Mouse (Mus musculus): ENCODE data around the gene Ttc28.

DNA sequence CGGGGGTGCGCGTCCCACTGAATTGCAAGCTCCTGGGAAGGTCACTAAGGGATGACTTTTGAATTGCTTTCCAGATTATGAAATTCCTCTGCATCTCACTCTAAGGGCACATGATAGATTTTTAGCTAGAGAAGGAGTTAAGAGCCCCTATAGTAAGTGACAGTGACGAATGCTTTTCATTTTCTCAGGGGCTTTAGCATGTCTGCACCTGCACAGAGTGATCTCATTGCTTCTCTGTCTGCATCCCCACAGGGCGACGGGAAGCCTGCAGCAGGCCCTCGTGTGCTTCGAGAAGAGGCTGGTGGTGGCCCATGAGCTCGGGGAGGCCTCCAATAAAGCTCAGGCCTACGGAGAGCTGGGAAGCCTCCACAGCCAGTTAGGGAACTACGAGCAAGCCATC, 345.7 kb downstream of the Ttc28 start:
- TF ChIP-seq ZKSCAN1 (IDR thresholded peaks at IDR 0.05; ENCODE audit: low read depth, low read length) (no peak), TAL1 (IDR thresholded peaks at IDR 0.05; ENCODE audit: low read length) (no peak), KAT2A (conservative IDR thresholded peaks at IDR 0.05; ENCODE audit: low read depth, low read length) (no peak), CTCF (IDR thresholded peaks at IDR 0.05 in 2 of 3, conservative IDR thresholded peaks at IDR 0.05 in 1 of 3; ENCODE audit: control insufficient read depth in 1 of 3, insufficient read depth in 1 of 3, low read depth in 2 of 3, low read length in 3 of 3, poor library complexity in 1 of 3, severe bottlenecking in 1 of 3) (no peak), POLR2A (IDR thresholded peaks at IDR 0.05; ENCODE audit: control insufficient read depth in 1 of 2, insufficient read depth in 1 of 2, low read depth in 1 of 2, low read length in 2 of 2, poor library complexity in 1 of 2) (no peak), CHD2 (IDR thresholded peaks at IDR 0.05; ENCODE audit: low read length) (no peak), MAX (IDR thresholded peaks at IDR 0.05; ENCODE audit: low read length) (no peak)

Measured in MEL (cell line).